Mouse (Mus musculus) heart, adult 2 months (tissue): ENCODE results near the gene Ttc1.

ENCODE experiments used
- CTCF ChIP-seq: fragments of 200-600 bp; IDR thresholded peaks from 2 replicates; pipeline ENCODE4 v1.8.1; 2022; ENCODE audit warnings: antibody characterized with exemption, mild to moderate bottlenecking, moderate library complexity
- EP300 ChIP-seq: fragments of 200-500 bp; IDR thresholded peaks from 2 replicates; pipeline ENCODE4 v1.6.1; 2011; ENCODE audit warnings: low read depth, low read length, control low read depth; ENCODE audit not compliant: insufficient read depth
- POLR2A ChIP-seq: fragments of 200-500 bp; IDR thresholded peaks from 2 replicates; pipeline ENCODE4 v1.6.1; 2011; ENCODE audit warnings: mild to moderate bottlenecking, low read depth, low read length, control low read depth; ENCODE audit not compliant: insufficient read depth

- TF ChIP-seq CTCF (no peak), POLR2A (no peak), EP300 (no peak)
These were observed 19.9 kb upstream of the Ttc1 start for GRCm38 (mm10) chr11:43767749-43768148.
